In the genomic region with DNA sequence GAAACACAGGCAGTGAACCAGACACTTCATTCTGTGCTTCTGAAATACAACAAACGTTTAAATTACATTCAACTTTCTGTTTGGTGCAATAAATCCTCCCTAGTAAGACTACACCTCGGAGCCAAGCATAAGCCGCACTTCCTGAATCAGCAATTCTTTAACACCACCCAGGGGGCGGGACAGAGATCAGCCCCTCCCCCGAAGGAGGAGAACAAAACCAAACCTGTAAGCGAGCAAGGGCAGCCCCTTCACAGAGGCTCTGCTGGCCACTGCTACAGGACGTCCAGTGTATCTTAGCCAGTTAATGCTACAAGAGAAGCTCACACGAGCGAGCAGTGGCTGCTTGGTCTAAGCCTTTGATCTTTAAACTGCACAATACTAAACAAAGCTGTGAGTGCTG, we compare ENCODE assay signal across 8 mouse cellular contexts. TPM values are rescaled to one million over a fixed set of nuclear protein-coding genes. Genes with fewer than 3 reads are reported as not detected.
DNase-seq lines count a peak whose midpoint lies in the region; ATAC-seq and TF ChIP-seq lines count a peak whose summit lies in the region.

No protein-coding gene starts in this region.

- no peaks in the 10 kb centered on the region for H3K36me3 ChIP-seq in hindbrain, embryonic 10.5 days
- H3K36me3 ChIP-seq in limb, embryonic 11.5 days (ENCODE audit: control insufficient read depth, insufficient read depth, low read length): no peaks in the 10 kb centered on the region
- H3K36me3 ChIP-seq in midbrain, embryonic 11.5 days (ENCODE audit: control insufficient read depth, insufficient read depth, low read length): no peaks in the 10 kb centered on the region
- no peaks in the 10 kb centered on the region for H3K36me3 ChIP-seq in stomach, embryonic 14.5 days (ENCODE audit: control insufficient read depth, insufficient read depth, low read length)

- ATAC-seq in limb, embryonic 11.5 days (ENCODE audit: insufficient number of reproducible peaks, low FRiP score, low TSS enrichment, low read depth): peak; percentile 65; the same call in 1 of the 2 replicates
- ATAC-seq in midbrain, embryonic 11.5 days (ENCODE audit: low FRiP score): peak; percentile 84
- ATAC-seq in stomach, embryonic 14.5 days (ENCODE audit: insufficient number of reproducible peaks, insufficient read depth, low FRiP score, low read depth): peak; percentile 80; the same call in 1 of the 2 replicates

- no peaks in the 10 kb centered on the region for H3K9me3 ChIP-seq in hindbrain, embryonic 10.5 days
- no peaks in the 10 kb centered on the region for H3K9me3 ChIP-seq in limb, embryonic 11.5 days (ENCODE audit: control insufficient read depth, low read length)
- no peaks in the 10 kb centered on the region for H3K9me3 ChIP-seq in midbrain, embryonic 11.5 days (ENCODE audit: control insufficient read depth, low read length)
- no peaks in the 10 kb centered on the region for H3K9me3 ChIP-seq in stomach, embryonic 14.5 days (ENCODE audit: control insufficient read depth, low read depth, low read length)

- DNase-seq in gastrocnemius, adult 18-20 months (ENCODE audit: low spot score): peak; percentile 29
- no peak for DNase-seq in gastrocnemius, postnatal 25 days
- DNase-seq in hindbrain, embryonic 10.5 days (ENCODE audit: low spot score): peak; percentile 66
- peak; percentile 80 for DNase-seq in limb, embryonic 11.5 days (ENCODE audit: low spot score)
- DNase-seq in midbrain, embryonic 11.5 days (ENCODE audit: low spot score, missing footprints): peak; percentile 93
- no peak for DNase-seq in right cerebral cortex, postnatal 14 days

- 0 out of 2 replicates have a peak overlapping the region, but pooled peaks have one; percentile 2 for H3K4me2 ChIP-seq in limb, embryonic 11.5 days (ENCODE audit: low read depth, severe bottlenecking)
- peak overlapping the region; percentile 27; the same call in 1 of the 2 replicates for H3K4me2 ChIP-seq in midbrain, embryonic 11.5 days
- peak overlapping the region; percentile 17 for H3K4me2 ChIP-seq in stomach, embryonic 14.5 days (replicated peaks; ENCODE audit: low read depth, low read length)

- TF ChIP-seq CTCF in embryonic fibroblast, embryonic 13.5 days (IDR thresholded peaks at IDR 0.05; ENCODE audit: borderline replicate concordance, insufficient read depth, low read length): no peak

- no peak overlapping the region for H3K4me3 ChIP-seq in embryonic fibroblast, embryonic 13.5 days (ENCODE audit: insufficient read depth, low read length)
- H3K4me3 ChIP-seq in hindbrain, embryonic 10.5 days: no peak overlapping the region
- H3K4me3 ChIP-seq in limb, embryonic 11.5 days (ENCODE audit: low read depth, low read length): no peak overlapping the region
- no peak overlapping the region for H3K4me3 ChIP-seq in midbrain, embryonic 11.5 days (ENCODE audit: low read depth, low read length)
- no peak overlapping the region for H3K4me3 ChIP-seq in stomach, embryonic 14.5 days (ENCODE audit: low read depth, low read length)

- H3K27me3 ChIP-seq in hindbrain, embryonic 10.5 days (ENCODE audit: insufficient read depth, poor library complexity, severe bottlenecking): no peaks in the 10 kb centered on the region
- H3K27me3 ChIP-seq in limb, embryonic 11.5 days (ENCODE audit: control insufficient read depth, insufficient read depth, low read length): no peaks in the 10 kb centered on the region
- H3K27me3 ChIP-seq in midbrain, embryonic 11.5 days (ENCODE audit: control insufficient read depth, insufficient read depth, low read length): no peaks in the 10 kb centered on the region
- no peaks in the 10 kb centered on the region for H3K27me3 ChIP-seq in stomach, embryonic 14.5 days (ENCODE audit: control insufficient read depth, insufficient read depth, low read length)

- TF ChIP-seq POLR2A in embryonic fibroblast, embryonic 13.5 days (IDR thresholded peaks at IDR 0.05; ENCODE audit: low read depth, low read length): peak; percentile 47; the same call in 1 of the 2 replicates

- H3K4me1 ChIP-seq in embryonic fibroblast, embryonic 13.5 days (ENCODE audit: control insufficient read depth, insufficient read depth, low read length): 0 out of 2 replicates have a peak, but pooled peaks cover 3% of the 10 kb centered on the region
- H3K4me1 ChIP-seq in hindbrain, embryonic 10.5 days (replicated peaks): peaks cover 11% of the 10 kb centered on the region
- H3K4me1 ChIP-seq in limb, embryonic 11.5 days (ENCODE audit: control insufficient read depth, insufficient read depth, low read length): peaks cover 25% of the 10 kb centered on the region
- H3K4me1 ChIP-seq in midbrain, embryonic 11.5 days (ENCODE audit: control insufficient read depth, insufficient read depth, low read length): peaks cover 7% of the 10 kb centered on the region
- peaks cover 7% of the 10 kb centered on the region; the same call in 1 of the 2 replicates for H3K4me1 ChIP-seq in stomach, embryonic 14.5 days (ENCODE audit: control insufficient read depth, insufficient read depth, low read length)

- 8% methylated on average over 9 of the region's 9 CpGs for WGBS in hindbrain, embryonic 10.5 days
- 2% methylated on average over 9 of the region's 9 CpGs for WGBS in limb, embryonic 11.5 days
- 1% methylated on average over 9 of the region's 9 CpGs for WGBS in midbrain, embryonic 11.5 days
- 4% methylated on average over 9 of the region's 9 CpGs for WGBS in stomach, embryonic 14.5 days

- no peak overlapping the region for H3K9ac ChIP-seq in limb, embryonic 11.5 days (ENCODE audit: low read length)
- H3K9ac ChIP-seq in midbrain, embryonic 11.5 days (ENCODE audit: low read length): no peak overlapping the region
- H3K9ac ChIP-seq in stomach, embryonic 14.5 days (replicated peaks; ENCODE audit: low read depth, low read length): no peak overlapping the region

- no peak overlapping the region for H3K27ac ChIP-seq in embryonic fibroblast, embryonic 13.5 days (ENCODE audit: insufficient read depth, low read length)
- no peak overlapping the region for H3K27ac ChIP-seq in hindbrain, embryonic 10.5 days
- H3K27ac ChIP-seq in limb, embryonic 11.5 days (replicated peaks; ENCODE audit: low read depth, low read length): 0 out of 2 replicates have a peak overlapping the region, but pooled peaks have one; percentile 14
- no peak overlapping the region for H3K27ac ChIP-seq in midbrain, embryonic 11.5 days (ENCODE audit: low read depth, low read length)
- no peak overlapping the region; the same call in 1 of the 2 replicates for H3K27ac ChIP-seq in stomach, embryonic 14.5 days (ENCODE audit: low read length)

RNA-seq across cellular contexts. Expression of a gene that starts 43.5 kb away (rescaled TPM):
- 1 to 10 TPM; 2.9 to 3.0 TPM for total RNA-seq in gastrocnemius, adult 18-20 months (2021)
- total RNA-seq in gastrocnemius, postnatal 25 days (2021): 1 to 10 TPM; 4.1 to 4.3 TPM
- polyA plus RNA-seq in embryonic fibroblast, embryonic 13.5 days (2011; ENCODE audit: insufficient read length, low read depth, missing spikeins): 14.2 and 22.7 TPM in 2 replicates
- 13.6 and 17.4 TPM in 2 replicates for polyA plus RNA-seq in hindbrain, embryonic 10.5 days (2016; fragmentation: Nextera tagmentation; extraction: Ambion mirVana)
- 30.0 and 32.6 TPM in 2 replicates for polyA plus RNA-seq in limb, embryonic 11.5 days (2014; fragmentation: Nextera tagmentation; extraction: Ambion mirVana)
- polyA plus RNA-seq in midbrain, embryonic 11.5 days (2014; fragmentation: Nextera tagmentation; extraction: Ambion mirVana): 16.1 and 16.8 TPM in 2 replicates
- polyA plus RNA-seq in stomach, embryonic 14.5 days (2014; fragmentation: Nextera tagmentation; extraction: Ambion mirVana): 23.6 and 28.6 TPM in 2 replicates

Comparison
In these comparisons a context has a peak if more than half of its experiments do, and no peak if none do; other contexts are left out.
1. DNase-seq: peak in gastrocnemius, adult 18-20 months (single experiment), hindbrain, embryonic 10.5 days (single experiment), limb, embryonic 11.5 days (single experiment) and midbrain, embryonic 11.5 days (single experiment); none in gastrocnemius, postnatal 25 days (single experiment) and right cerebral cortex, postnatal 14 days (single experiment).
2. Peak in every context shown above with its lines, with median percentiles within 50 percentile points of each other: ATAC-seq and H3K4me2 ChIP-seq.